Mouse (Mus musculus) gastrocnemius, postnatal 4 days (tissue): Measurements from ENCODE around the gene Adam1b. TPM values are rescaled to one million over a fixed set of nuclear protein-coding genes. Genes with fewer than 3 reads are reported as not detected.

Source experiments
- DNase-seq, 2 experiments: peaks; one replicate each; pipeline ENCODE4 v3.0.0; 2021 to 2022; ENCODE audit warnings: low spot score in 2 of 2, mixed read lengths in 2 of 2
- total RNA-seq, 2 experiments: library from RNA; stranded (reverse); gene quantifications; 2 replicates each; pipeline ENCODE4 v1.2.3; 2021

Adam1b gene
- total RNA-seq, 2 experiments from 2014 or later, result not detected

DNA sequence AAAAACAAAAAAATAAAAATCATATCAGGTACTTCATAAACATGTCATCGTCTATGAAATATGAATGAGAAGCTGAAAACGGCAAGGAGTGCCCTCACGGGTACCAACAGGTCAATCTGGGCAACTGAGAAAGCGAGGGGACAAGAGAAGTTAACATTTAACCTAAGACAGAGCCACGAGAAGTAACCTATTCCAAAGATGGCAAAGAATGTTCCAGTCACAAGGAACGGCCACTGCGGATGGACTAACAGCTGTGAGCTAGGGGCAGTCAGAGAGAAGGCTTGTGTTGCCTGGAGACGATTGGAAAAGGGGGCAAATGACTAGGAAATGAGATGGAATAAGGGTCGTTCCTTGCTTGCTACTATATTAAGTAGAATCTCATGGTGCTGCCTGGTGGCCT, 52.8 kb downstream of the Adam1b start:
- no peak for DNase-seq

Other genes with a start within 250 kb of the Adam1b start
- gene Trafd1, start 117.8 kb downstream of the Adam1b start, total RNA-seq, result 10 to 100 TPM; 74.7 to 87.6 TPM
- 10 to 100 TPM; 22.3 to 23.8 TPM for gene Naa25, start 105.5 kb downstream of the Adam1b start, total RNA-seq
- gene Tmem116, start 51.5 kb downstream of the Adam1b start, total RNA-seq, result 10 to 100 TPM in 1 of 2 experiments, 1 to 10 TPM in 1; 9.2 to 12.7 TPM
- gene Erp29, start 50.9 kb downstream of the Adam1b start, total RNA-seq, result 100 to 1,000 TPM in 1 of 2 experiments, 10 to 100 TPM in 1; 97.7 to 115 TPM
- gene Adam1a, start 42.0 kb upstream of the Adam1b start, total RNA-seq, result 1 to 10 TPM; 4.3 to 5.7 TPM
- gene Gm42878, start 42.0 kb upstream of the Adam1b start, total RNA-seq, result not detected
- gene Mapkapk5, start 42.5 kb upstream of the Adam1b start, total RNA-seq, result 10 to 100 TPM; 79.0 to 81.4 TPM
- 100 to 1,000 TPM; 140 to 143 TPM for gene Aldh2, start 90.4 kb upstream of the Adam1b start, total RNA-seq
- gene Acad12, start 115.5 kb upstream of the Adam1b start, total RNA-seq, result 10 to 100 TPM; 10.6 to 11.5 TPM
- 1 to 10 TPM; 6.6 to 6.8 TPM for gene Acad10, start 157.1 kb upstream of the Adam1b start, total RNA-seq
- 10 to 100 TPM; 27.4 to 31.0 TPM for gene Brap, start 157.1 kb upstream of the Adam1b start, total RNA-seq
- 100 to 1,000 TPM; 143 to 152 TPM for gene Atxn2, start 207.9 kb upstream of the Adam1b start, total RNA-seq